Mouse (Mus musculus) lung, adult 18-20 months (tissue): ENCODE measurements around the gene Tmem260.

ENCODE experiments used
- DNase-seq, 2 experiments: peaks; one replicate each; pipeline ENCODE4 v3.0.0; 2022; ENCODE audit warnings: mixed read lengths in 2 of 2

Gene Tmem260

GRCm38 (mm10) chr14:48558975-48559374, 113.1 kb downstream of the Tmem260 start:
- no peak for DNase-seq

GRCm38 (mm10) chr14:48559736-48560135, 113.8 kb downstream of the Tmem260 start:
- no peak for DNase-seq

- no peak for DNase-seq
Observed at GRCm38 (mm10) chr14:48566596-48566995, 120.7 kb downstream of the Tmem260 start.
